Mouse (Mus musculus) brain, embryonic 14.5 days (tissue): ENCODE measurements around the gene Mroh2b. TPM values are rescaled to one million over a fixed set of nuclear protein-coding genes. Genes with fewer than 3 reads are reported as not detected.

Source experiments
- DNase-seq: peaks from one replicate; pipeline ENCODE4 v3.0.0-alpha.2; 2011; ENCODE audit warnings: low read depth
- CTCF ChIP-seq: fragments of 200-500 bp; IDR thresholded peaks from 2 replicates; pipeline ENCODE4 v1.5.1; 2012; ENCODE audit warnings: inconsistent platforms, mild to moderate bottlenecking, moderate library complexity, borderline replicate concordance; ENCODE audit not compliant: insufficient read depth, insufficient read length; ENCODE audit errors: extremely low read depth
- POLR2A ChIP-seq: fragments of 200-500 bp; IDR thresholded peaks from 2 replicates; pipeline ENCODE4 v1.6.1; 2012; ENCODE audit warnings: mild to moderate bottlenecking, inconsistent platforms, borderline replicate concordance; ENCODE audit not compliant: poor library complexity, insufficient read depth, insufficient read length, severe bottlenecking; ENCODE audit errors: extremely low read depth
- polyA plus RNA-seq: library from polyadenylated mRNA; depleted of rRNA; stranded (reverse); fragments of >200 nt; gene quantifications from 2 replicates; pipeline ENCODE4 v1.2.3, GENCODE M21; 2012; rRNA removed

The Mroh2b gene
- not detected in 2 replicates for polyA plus RNA-seq

GRCm38 (mm10) chr15:4898437-4898836 lies at the start of gene Mroh2b:
TSS of gene Mroh2b (plus strand) at chr15:4898737.
- TF ChIP-seq POLR2A, result no peak
- no peak for TF ChIP-seq CTCF
- no peak for DNase-seq

- no peak for DNase-seq
- no peak for TF ChIP-seq POLR2A
- TF ChIP-seq CTCF, result no peak
These were observed 48.5 kb upstream of the Mroh2b start for GRCm38 (mm10) chr15:4850015-4850414.

GRCm38 (mm10) chr15:4894962-4895361 lies 3.6 kb upstream of the Mroh2b start:
- TF ChIP-seq CTCF, result no peak
- no peak for TF ChIP-seq POLR2A
- DNase-seq, result peak; percentile 25

GRCm38 (mm10) chr15:4934731-4935130 lies 36.2 kb downstream of the Mroh2b start:
- no peak for TF ChIP-seq CTCF
- TF ChIP-seq POLR2A, result no peak
- no peak for DNase-seq

- TF ChIP-seq POLR2A, result no peak
- TF ChIP-seq CTCF, result no peak
- DNase-seq, result peak; percentile 18
These were observed 74.8 kb downstream of the Mroh2b start for GRCm38 (mm10) chr15:4973355-4973754.

- TF ChIP-seq CTCF (no peak), POLR2A (no peak)
- peak; percentile 83 for DNase-seq
These were observed 104.4 kb downstream of the Mroh2b start for GRCm38 (mm10) chr15:5002903-5003302.

- peak; percentile 39 for DNase-seq
- no peak for TF ChIP-seq POLR2A
- TF ChIP-seq CTCF, result no peak
These were observed 105.1 kb downstream of the Mroh2b start for GRCm38 (mm10) chr15:5003503-5004196.

GRCm38 (mm10) chr15:5009644-5010107 lies 111.1 kb downstream of the Mroh2b start:
- no peak for DNase-seq
- TF ChIP-seq POLR2A, result no peak
- TF ChIP-seq CTCF, result no peak

Other genes starting within 250 kb of the Mroh2b start
- 0.03 TPM in 1 of 2 replicates, not detected in the other for gene C6, start 171.6 kb upstream of the Mroh2b start, polyA plus RNA-seq
- gene C7, start 165.0 kb downstream of the Mroh2b start, polyA plus RNA-seq, result 0.14 and 0.20 TPM in 2 replicates
- gene Card6, start 209.8 kb downstream of the Mroh2b start, polyA plus RNA-seq, result 0.48 and 0.70 TPM in 2 replicates
- gene Rpl37, start 217.9 kb downstream of the Mroh2b start, polyA plus RNA-seq, result 979 and 999 TPM in 2 replicates
- 11.5 and 14.4 TPM in 2 replicates for gene Prkaa1, start 245.1 kb downstream of the Mroh2b start, polyA plus RNA-seq